Mouse (Mus musculus) CH12.LX (cell line): Measurements from ENCODE around the gene Prkg2. TPM values are rescaled to one million over a fixed set of nuclear protein-coding genes. Genes with fewer than 3 reads are reported as not detected.

Experiments
- DNase-seq: peaks from one replicate; pipeline ENCODE4 v3.0.0-alpha.2; 2013; ENCODE audit errors: extremely low read depth
- H3K27ac ChIP-seq: 2 replicates; pipeline ENCODE4 v1.5.1; 2012; ENCODE audit warnings: low read depth, mild to moderate bottlenecking, control low read depth, moderate library complexity; ENCODE audit not compliant: insufficient read depth
- H3K27me3 ChIP-seq: replicated peaks from 2 replicates; pipeline ENCODE3; 2012; ENCODE audit warnings: inconsistent platforms
- H3K36me3 ChIP-seq, 2 experiments: replicated peaks in 1 of 2; 2 replicates each; pipeline versions ENCODE3 to v1.6.1; 2012; ENCODE audit warnings: inconsistent platforms in 1 of 2, low read length in 1 of 2, mild to moderate bottlenecking in 1 of 2, mixed read lengths in 1 of 2, moderate library complexity in 1 of 2; ENCODE audit not compliant: control insufficient read depth in 1 of 2, insufficient read depth in 1 of 2
- H3K4me1 ChIP-seq, 2 experiments: 2 replicates each; pipeline ENCODE4 v1.6.1; 2012; ENCODE audit warnings: inconsistent platforms in 1 of 2, moderate library complexity in 1 of 2; ENCODE audit not compliant: insufficient read depth in 2 of 2, control insufficient read depth in 1 of 2
- H3K4me2 ChIP-seq: 2 replicates; pipeline ENCODE4 v1.6.1; 2012; ENCODE audit warnings: low read depth, mild to moderate bottlenecking, control low read depth; ENCODE audit not compliant: poor library complexity, insufficient read depth, severe bottlenecking
- H3K4me3 ChIP-seq, 3 experiments: fragments of 150-350 bp in 1 of 3; sonication (generic) in 1 of 3; replicated peaks in 1 of 3; 2 replicates each; pipeline versions ENCODE3 to v1.5.1; 2011 to 2012; ENCODE audit warnings: low read depth in 2 of 3, low read length in 2 of 3, mild to moderate bottlenecking in 2 of 3, moderate library complexity in 2 of 3, control low read depth in 1 of 3, improper control_type of control experiment in 1 of 3, inconsistent platforms in 1 of 3, mixed read lengths in 1 of 3; ENCODE audit not compliant: poor library complexity in 1 of 3
- H3K79me2 ChIP-seq: replicated peaks from 2 replicates; pipeline ENCODE4 v1.6.1; 2012; ENCODE audit warnings: mild to moderate bottlenecking, moderate library complexity; ENCODE audit not compliant: control insufficient read depth, poor library complexity, insufficient read depth, severe bottlenecking; ENCODE audit errors: extremely low read depth
- H3K9ac ChIP-seq: 2 replicates; pipeline ENCODE4 v1.6.1; 2012; ENCODE audit warnings: low read depth, mild to moderate bottlenecking, control low read depth, moderate library complexity; ENCODE audit not compliant: insufficient read depth
- H3K9me3 ChIP-seq: replicated peaks from 2 replicates; pipeline ENCODE3; 2012; ENCODE audit warnings: low read length, inconsistent platforms, mixed read lengths
- CHD2 ChIP-seq: IDR thresholded peaks from 2 replicates; pipeline ENCODE4 v1.6.1; 2011; ENCODE audit warnings: low read length, improper control_type of control experiment
- E2F4 ChIP-seq: IDR thresholded peaks from 2 replicates; pipeline ENCODE4 v1.6.1; 2011; ENCODE audit warnings: low read depth, low read length, improper control_type of control experiment; ENCODE audit not compliant: insufficient replicate concordance
- ETS1 ChIP-seq: conservative IDR thresholded peaks from 2 replicates; pipeline ENCODE4 v1.6.1; 2012; ENCODE audit warnings: low read depth, mild to moderate bottlenecking, inconsistent platforms, low read length, improper control_type of control experiment, moderate library complexity
- JUND ChIP-seq: conservative IDR thresholded peaks from 2 replicates; pipeline ENCODE4 v1.6.1; 2011; ENCODE audit warnings: low read depth, low read length, improper control_type of control experiment
- KAT2A ChIP-seq: IDR thresholded peaks from 2 replicates; pipeline ENCODE4 v1.6.1; 2012; ENCODE audit warnings: low read length, improper control_type of control experiment, inconsistent platforms; ENCODE audit not compliant: insufficient replicate concordance
- MAZ ChIP-seq: IDR thresholded peaks from 2 replicates; pipeline ENCODE4 v1.6.1; 2012; ENCODE audit warnings: low read depth, mild to moderate bottlenecking, inconsistent platforms, low read length, improper control_type of control experiment, moderate library complexity
- MEF2A ChIP-seq: IDR thresholded peaks from 2 replicates; pipeline ENCODE4 v1.6.1; 2014; ENCODE audit warnings: low read depth, mild to moderate bottlenecking, inconsistent platforms, low read length, improper control_type of control experiment, borderline replicate concordance
- NELFE ChIP-seq: IDR thresholded peaks from 2 replicates; pipeline ENCODE4 v1.6.1; 2011; ENCODE audit warnings: low read depth, low read length, improper control_type of control experiment
- NRF1 ChIP-seq: IDR thresholded peaks from 2 replicates; pipeline ENCODE4 v1.6.1; 2014; ENCODE audit warnings: low read depth, mild to moderate bottlenecking, inconsistent platforms, low read length, improper control_type of control experiment, moderate library complexity
- POLR2A ChIP-seq: IDR thresholded peaks from 2 replicates; pipeline ENCODE4 v1.6.1; 2011; ENCODE audit warnings: low read depth, mild to moderate bottlenecking, improper control_type of control experiment, low read length
- POLR2AphosphoS2 ChIP-seq: IDR thresholded peaks from 2 replicates; pipeline ENCODE4 v1.6.1; 2011; ENCODE audit warnings: low read depth, low read length, improper control_type of control experiment
- RCOR1 ChIP-seq: conservative IDR thresholded peaks from 2 replicates; pipeline ENCODE4 v1.6.1; 2012; ENCODE audit warnings: low read depth, mild to moderate bottlenecking, inconsistent platforms, low read length, improper control_type of control experiment
- TBP ChIP-seq: conservative IDR thresholded peaks from 2 replicates; pipeline ENCODE4 v1.6.1; 2011; ENCODE audit warnings: low read depth, low read length, improper control_type of control experiment
- UBTF ChIP-seq: IDR thresholded peaks from 2 replicates; pipeline ENCODE4 v1.6.1; 2012; ENCODE audit warnings: low read depth, mild to moderate bottlenecking, inconsistent platforms, low read length, improper control_type of control experiment, moderate library complexity
- ZC3H11A ChIP-seq: IDR thresholded peaks from 2 replicates; pipeline ENCODE4 v1.6.1; 2012; ENCODE audit warnings: low read depth, mild to moderate bottlenecking, inconsistent platforms, low read length, improper control_type of control experiment
- ZKSCAN1 ChIP-seq: IDR thresholded peaks from 2 replicates; pipeline ENCODE4 v1.6.1; 2012; ENCODE audit warnings: low read depth, inconsistent platforms, low read length, improper control_type of control experiment, borderline replicate concordance
- ZMIZ1 ChIP-seq: IDR thresholded peaks from 2 replicates; pipeline ENCODE4 v1.6.1; 2012; ENCODE audit warnings: low read depth, mild to moderate bottlenecking, inconsistent platforms, low read length, improper control_type of control experiment
- ZNF384 ChIP-seq: IDR thresholded peaks from 2 replicates; pipeline ENCODE4 v1.6.1; 2012; ENCODE audit warnings: low read depth, low read length, improper control_type of control experiment, inconsistent platforms
- dilution Hi-C: fragments of 300-500 bp; cut with MboI; formaldehyde crosslinking; loops from 2 replicates; pipeline ENCODE4 v1.14.3; 2020; ENCODE audit warnings: low sequenced_read_pairs; ENCODE audit not compliant: extremely low pct_unique_long_range_greater_than_20kb, extremely low pct_ligation_motif_present
- in situ Hi-C: fragments of 300-500 bp; cut with MboI; formaldehyde crosslinking; loops from 3 replicates; pipeline ENCODE4 v1.14.3; 2019; ENCODE audit warnings: low sequenced_read_pairs, low pct_ligation_motif_present, low pct_unique_long_range_greater_than_20kb, mixed read lengths
- polyA plus RNA-seq: library from polyadenylated mRNA; unstranded; fragments of >175 nt; gene quantifications from 2 replicates; pipeline ENCODE4 v1.2.1, GENCODE M21; 2012; ENCODE audit warnings: low read depth; ENCODE audit not compliant: insufficient read length
- total RNA-seq, 2 experiments: library from RNA; depleted of rRNA; stranded (reverse); fragments of 300-350 nt in 1 of 2; fragments of >200 nt in 1 of 2; gene quantifications; 2 replicates each; pipeline ENCODE4 v1.2.3; 2012 to 2014

Prkg2 gene
- total and polyA plus RNA-seq, 3 experiments: not detected

DNA sequence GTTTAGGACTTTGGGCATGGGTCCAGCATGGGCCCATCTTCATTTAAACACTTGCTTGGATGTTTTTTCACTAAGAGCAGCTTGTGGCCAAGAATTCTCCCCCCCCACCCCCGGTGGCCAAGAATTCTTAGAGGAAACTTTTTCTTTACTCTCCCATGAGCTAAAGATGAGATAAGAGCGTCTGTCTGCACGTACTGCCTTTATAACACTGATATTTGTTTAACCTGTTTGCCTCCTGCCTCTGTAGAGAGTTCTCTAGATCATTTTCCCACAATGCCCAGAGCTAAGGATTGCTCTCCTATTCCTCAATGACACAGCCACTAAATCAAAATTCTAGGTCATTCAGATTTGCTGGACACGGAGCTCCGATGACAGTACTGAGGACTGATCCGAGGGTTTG, 72.8 kb downstream of the Prkg2 start:
- no peak for DNase-seq
- no peak overlapping the region for H3K9ac ChIP-seq
- dilution Hi-C loops: no loop called here
- in situ Hi-C loops: no loop called here
- H3K9me3 ChIP-seq: no peaks in the 10 kb centered on the region
- no peaks in the 10 kb centered on the region for H3K79me2 ChIP-seq
- no peaks in the 10 kb centered on the region for H3K27me3 ChIP-seq
- no peak overlapping the region for H3K4me3 ChIP-seq
- no peak for TF ChIP-seq TBP
- TF ChIP-seq ZKSCAN1: no peak
- TF ChIP-seq POLR2AphosphoS2: no peak
- TF ChIP-seq UBTF: no peak
- no peak for TF ChIP-seq NELFE
- TF ChIP-seq ZC3H11A: no peak
- TF ChIP-seq KAT2A: no peak
- TF ChIP-seq NRF1: no peak
- TF ChIP-seq ZNF384: no peak
- TF ChIP-seq CHD2: no peak
- TF ChIP-seq MEF2A: no peak
- TF ChIP-seq JUND: no peak
- TF ChIP-seq ETS1: no peak
- TF ChIP-seq E2F4: no peak
- TF ChIP-seq MAZ: no peak
- TF ChIP-seq RCOR1: no peak
- no peak for TF ChIP-seq POLR2A
- H3K27ac ChIP-seq: no peak overlapping the region
- no peak overlapping the region for H3K4me2 ChIP-seq
- no peaks in the 10 kb centered on the region for H3K36me3 ChIP-seq
- H3K4me1 ChIP-seq: no peaks in the 10 kb centered on the region

DNA sequence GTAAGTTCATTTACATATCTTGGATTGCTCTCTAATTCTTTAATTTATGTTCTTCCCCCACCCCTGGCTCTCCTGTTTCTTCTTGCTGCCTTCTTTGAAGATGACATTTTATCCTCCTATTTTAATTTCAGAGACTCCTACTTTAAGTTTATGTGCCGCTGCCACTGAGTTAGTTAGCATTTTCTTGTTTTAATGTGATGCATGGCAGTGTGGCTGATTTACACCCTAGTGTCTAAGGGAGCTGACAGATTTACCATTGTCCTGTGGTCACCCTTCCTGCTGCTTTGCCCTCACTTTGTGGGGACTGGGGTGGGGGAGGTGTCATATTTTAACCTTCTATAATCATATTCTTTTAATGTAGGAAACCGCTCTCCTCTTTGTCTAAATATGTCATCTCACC, 74.7 kb downstream of the Prkg2 start:
- H3K27ac ChIP-seq: no peak overlapping the region
- H3K27me3 ChIP-seq: no peaks in the 10 kb centered on the region
- no peak for DNase-seq
- no peak overlapping the region for H3K9ac ChIP-seq
- dilution Hi-C loops: no loop called here
- no peak overlapping the region for H3K4me3 ChIP-seq
- in situ Hi-C loops: no loop called here
- no peaks in the 10 kb centered on the region for H3K36me3 ChIP-seq
- H3K79me2 ChIP-seq: no peaks in the 10 kb centered on the region
- no peaks in the 10 kb centered on the region for H3K9me3 ChIP-seq
- H3K4me1 ChIP-seq: no peaks in the 10 kb centered on the region
- TF ChIP-seq ZMIZ1: no peak
- no peak for TF ChIP-seq ETS1
- TF ChIP-seq, all 38 proteins: peak for 0
- H3K4me2 ChIP-seq: no peak overlapping the region
